Mouse (Mus musculus): ENCODE results near the gene Serpini2. TPM values are rescaled to one million over a fixed set of nuclear protein-coding genes. Genes with fewer than 3 reads are reported as not detected.

The Serpini2 gene
- not detected for total RNA-seq (2023)

DNA sequence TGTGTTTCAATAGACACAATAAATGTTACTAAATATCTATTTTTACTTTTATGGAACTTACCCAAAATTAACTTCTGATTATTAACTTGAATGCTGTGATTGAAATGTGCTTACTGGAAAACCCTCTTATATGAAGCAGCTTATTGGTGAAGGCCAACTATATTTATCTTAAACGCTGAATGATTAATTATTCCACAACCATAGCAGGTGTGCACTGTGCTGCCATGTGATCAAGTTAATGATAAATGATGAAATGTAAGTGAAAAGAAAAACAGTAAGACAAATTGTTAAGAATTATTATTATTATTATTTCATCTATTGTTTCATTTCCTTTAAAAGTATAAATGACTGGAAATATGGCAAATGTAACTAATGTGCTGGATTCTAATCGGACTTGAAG is at the start of gene Serpini2:
TSS of gene Serpini2 (minus strand) at position 101 of the 400 bp plus-strand sequence.

Other genes with a start within 250 kb of the Serpini2 start
- not detected for gene Zbbx, start 105.0 kb downstream of the Serpini2 start, total RNA-seq (2023)
- 0.35 TPM for gene Wdr49, start 212.1 kb upstream of the Serpini2 start, total RNA-seq (2023)

All from CD4-positive naive resting alpha-beta T cell, adult 76 days (primary cell).